Mouse (Mus musculus): Measurements from ENCODE around the gene Tagln2. TPM values are rescaled to one million over a fixed set of nuclear protein-coding genes. Genes with fewer than 3 reads are reported as not detected.
A peak's percentile ranks its signal among the peaks of the same experiment; 100 is the strongest.

Gene Tagln2
- polyA plus RNA-seq, 1 experiment from 2014 or later, result 233 TPM

- no peak for ATAC-seq (ENCODE audit: insufficient number of reproducible peaks, low FRiP score, low TSS enrichment, low read depth)
- H3K36me3 ChIP-seq, result no peaks in the 10 kb centered on the region
- no peak overlapping the region for H3K27ac ChIP-seq
- peaks cover 3% of the 10 kb centered on the region; the same call in 1 of the 2 replicates for H3K27me3 ChIP-seq
- H3K9ac ChIP-seq, result no peak overlapping the region
- H3K4me2 ChIP-seq, result no peak overlapping the region
- H3K4me1 ChIP-seq, result peaks cover 8% of the 10 kb centered on the region
- WGBS, result 26% methylated on average over 6 of the region's 6 CpGs
- H3K9me3 ChIP-seq, result no peaks in the 10 kb centered on the region
- H3K4me3 ChIP-seq, result no peak overlapping the region
Measured at GRCm38 (mm10) chr1:172539827-172540226, 40.0 kb downstream of the Tagln2 start.

DNA sequence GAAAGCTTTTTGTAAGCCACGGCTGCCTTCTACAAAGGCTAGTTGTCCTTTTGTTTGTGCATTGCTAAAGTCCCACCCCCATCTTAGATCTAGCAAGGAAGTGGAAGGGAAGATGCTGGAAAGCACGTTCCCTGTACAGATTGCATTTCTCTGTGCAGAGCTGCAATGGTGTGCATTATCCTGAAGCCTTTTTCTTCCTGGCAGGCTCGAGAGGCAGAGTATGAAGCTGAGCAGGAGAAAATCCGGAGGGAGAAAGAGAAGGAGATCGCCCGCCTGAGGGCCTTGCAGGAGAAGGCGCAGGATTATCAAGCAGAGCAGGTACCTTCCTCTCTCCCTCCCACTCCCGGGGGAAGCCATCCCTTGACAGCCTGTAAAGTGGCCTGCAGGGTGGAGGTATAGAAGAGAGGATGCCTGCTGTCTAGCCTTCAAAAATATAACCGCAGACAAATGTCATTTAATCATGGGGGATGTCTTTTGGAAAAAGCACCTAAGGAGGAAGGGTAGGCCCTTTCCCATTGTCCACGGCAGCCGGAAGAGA lies 40.5 kb downstream of the Tagln2 start:
- WGBS, result 46% methylated on average over 11 of the region's 11 CpGs
- Histone ChIP-seq H3K4me3 (no peak overlapping the region), H3K9ac (no peak overlapping the region), H3K4me2 (no peak overlapping the region), H3K9me3 (no peaks in the 10 kb centered on the region), H3K36me3 (no peaks in the 10 kb centered on the region), H3K27me3 (peaks cover 3% of the 10 kb centered on the region; the same call in 1 of the 2 replicates), H3K27ac (no peak overlapping the region), H3K4me1 (peaks cover 8% of the 10 kb centered on the region)
- ATAC-seq (ENCODE audit: insufficient number of reproducible peaks, low FRiP score, low TSS enrichment, low read depth), result no peak

DNA sequence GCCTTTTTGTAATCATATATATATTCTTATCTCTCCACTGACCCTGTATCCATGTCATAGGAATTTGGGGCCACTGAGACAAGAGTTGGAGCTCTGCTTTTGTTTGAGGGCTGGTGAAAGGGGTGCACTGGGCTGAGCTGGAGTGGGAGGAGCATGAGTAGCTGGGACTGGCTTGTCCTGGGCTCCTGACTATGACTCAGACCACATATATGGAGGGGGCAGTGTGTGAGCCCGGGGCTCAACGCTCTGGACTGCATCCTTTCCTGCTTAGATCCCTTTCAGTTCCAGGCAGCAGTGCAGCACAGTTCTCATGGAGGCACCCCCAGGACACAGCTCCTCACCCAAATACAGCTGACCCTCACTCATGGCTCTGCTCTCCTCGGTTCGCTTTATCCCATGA lies 46.2 kb downstream of the Tagln2 start:
- Histone ChIP-seq H3K36me3 (no peaks in the 10 kb centered on the region), H3K27me3 (no peaks in the 10 kb centered on the region; the same call in 1 of the 2 replicates), H3K4me2 (no peak overlapping the region), H3K4me3 (no peak overlapping the region), H3K27ac (no peak overlapping the region), H3K4me1 (peaks cover 14% of the 10 kb centered on the region), H3K9ac (no peak overlapping the region), H3K9me3 (no peaks in the 10 kb centered on the region)
- ATAC-seq (ENCODE audit: insufficient number of reproducible peaks, low FRiP score, low TSS enrichment, low read depth), result no peak
- WGBS, result 81% methylated on average over 4 of the region's 4 CpGs

DNA sequence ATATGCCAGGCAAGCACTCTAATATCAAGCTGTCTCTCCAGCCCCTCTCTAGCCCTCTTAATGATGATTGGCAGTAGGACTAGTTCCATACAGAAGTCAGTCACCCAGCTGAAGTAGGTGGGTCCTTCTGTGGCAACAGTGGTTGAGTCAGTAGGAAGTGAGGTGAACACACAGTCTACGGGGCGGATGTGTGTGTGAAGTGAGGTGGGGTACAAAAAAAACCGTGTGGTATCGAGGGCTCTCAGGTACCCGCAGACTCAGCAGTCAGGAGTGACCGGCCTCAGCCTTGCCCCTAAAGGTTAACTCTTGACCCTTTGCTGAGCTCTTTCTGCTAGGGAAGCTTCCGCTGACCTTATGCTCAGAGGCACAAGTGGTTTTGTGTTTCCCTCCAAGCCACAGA lies 48.7 kb downstream of the Tagln2 start:
- H3K27me3 ChIP-seq, result no peaks in the 10 kb centered on the region; the same call in 1 of the 2 replicates
- no peak overlapping the region for H3K4me3 ChIP-seq
- H3K4me1 ChIP-seq, result peaks cover 21% of the 10 kb centered on the region
- ATAC-seq (ENCODE audit: insufficient number of reproducible peaks, low FRiP score, low TSS enrichment, low read depth), result no peak
- WGBS, result 48% methylated on average over 7 of the region's 7 CpGs
- H3K9ac ChIP-seq, result no peak overlapping the region
- no peaks in the 10 kb centered on the region for H3K36me3 ChIP-seq
- no peak overlapping the region for H3K27ac ChIP-seq
- no peaks in the 10 kb centered on the region for H3K9me3 ChIP-seq
- no peak overlapping the region for H3K4me2 ChIP-seq

- Histone ChIP-seq H3K9me3 (no peaks in the 10 kb centered on the region), H3K27ac (no peak overlapping the region), H3K36me3 (no peaks in the 10 kb centered on the region), H3K4me1 (peaks cover 23% of the 10 kb centered on the region), H3K4me2 (no peak overlapping the region), H3K4me3 (no peak overlapping the region), H3K9ac (no peak overlapping the region), H3K27me3 (no peaks in the 10 kb centered on the region; the same call in 1 of the 2 replicates)
- 12% methylated on average over 2 of the region's 2 CpGs for WGBS
- ATAC-seq (ENCODE audit: insufficient number of reproducible peaks, low FRiP score, low TSS enrichment, low read depth), result no peak
Measured at GRCm38 (mm10) chr1:172549314-172549713, 49.5 kb downstream of the Tagln2 start.

DNA sequence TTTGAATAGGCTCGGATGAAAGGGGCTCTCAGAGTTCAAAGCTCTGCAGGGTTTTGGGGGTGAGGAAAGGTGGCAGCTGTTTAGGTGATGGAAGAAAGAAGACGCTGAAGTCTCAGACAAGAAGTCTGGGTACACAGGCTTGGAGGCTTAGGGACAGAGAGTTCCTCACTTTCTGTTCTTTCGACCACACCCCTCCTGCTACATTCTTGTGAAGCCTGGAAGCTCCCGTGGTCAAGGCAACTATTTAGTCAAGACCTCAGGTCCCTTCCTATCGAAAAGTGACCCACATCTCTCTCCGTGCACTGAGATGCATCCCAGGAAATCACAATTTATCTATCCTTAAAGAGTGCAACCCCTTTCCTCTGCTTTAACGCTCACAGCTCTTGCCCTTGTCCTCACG lies 49.9 kb downstream of the Tagln2 start:
- peak overlapping the region; percentile 37 for H3K4me3 ChIP-seq
- 4% methylated on average over 8 of the region's 8 CpGs for WGBS
- H3K4me1 ChIP-seq, result peaks cover 23% of the 10 kb centered on the region
- no peak for ATAC-seq (ENCODE audit: insufficient number of reproducible peaks, low FRiP score, low TSS enrichment, low read depth)
- peak overlapping the region; percentile 44 for H3K4me2 ChIP-seq
- H3K36me3 ChIP-seq, result no peaks in the 10 kb centered on the region
- no peaks in the 10 kb centered on the region; the same call in 1 of the 2 replicates for H3K27me3 ChIP-seq
- H3K9ac ChIP-seq, result no peak overlapping the region
- H3K27ac ChIP-seq, result no peak overlapping the region
- H3K9me3 ChIP-seq, result no peaks in the 10 kb centered on the region

DNA sequence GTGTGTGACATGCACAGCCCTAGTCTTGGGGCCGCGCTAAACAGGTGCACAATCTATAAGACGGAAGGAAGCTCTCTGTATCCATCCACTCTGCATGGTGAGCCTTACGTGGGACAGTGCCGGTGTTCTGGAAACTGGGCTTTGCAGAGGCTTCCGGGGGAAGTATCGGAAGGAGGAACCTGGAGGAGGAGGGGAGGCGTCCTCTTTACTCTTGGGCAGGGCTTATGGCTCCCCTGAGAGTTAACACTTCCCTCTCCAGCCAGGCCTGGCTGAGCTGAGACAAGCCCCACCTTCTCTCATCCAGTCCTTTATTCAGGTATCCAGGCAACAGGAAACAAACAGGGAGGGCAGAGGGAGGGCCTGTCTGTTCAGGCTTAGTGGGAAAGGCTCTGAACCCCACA lies 50.7 kb downstream of the Tagln2 start:
- H3K9ac ChIP-seq, result no peak overlapping the region
- H3K4me1 ChIP-seq, result peaks cover 23% of the 10 kb centered on the region
- H3K4me3 ChIP-seq, result peak overlapping the region; percentile 37
- peak overlapping the region; percentile 44 for H3K4me2 ChIP-seq
- H3K9me3 ChIP-seq, result no peaks in the 10 kb centered on the region
- peak overlapping the region; percentile 38; the same call in 1 of the 2 replicates for H3K27ac ChIP-seq
- WGBS, result under 1% methylated on average over 8 of the region's 8 CpGs
- peak; percentile 46 for ATAC-seq (ENCODE audit: insufficient number of reproducible peaks, low FRiP score, low TSS enrichment, low read depth)
- H3K36me3 ChIP-seq, result no peaks in the 10 kb centered on the region
- no peaks in the 10 kb centered on the region; the same call in 1 of the 2 replicates for H3K27me3 ChIP-seq

- Histone ChIP-seq H3K27ac (no peak overlapping the region), H3K36me3 (no peaks in the 10 kb centered on the region), H3K4me3 (peak overlapping the region; percentile 37), H3K9me3 (no peaks in the 10 kb centered on the region), H3K4me1 (peaks cover 23% of the 10 kb centered on the region), H3K9ac (no peak overlapping the region), H3K4me2 (0 out of 2 replicates have a peak overlapping the region, but pooled peaks have one; percentile 44), H3K27me3 (no peaks in the 10 kb centered on the region; the same call in 1 of the 2 replicates)
- ATAC-seq (ENCODE audit: insufficient number of reproducible peaks, low FRiP score, low TSS enrichment, low read depth), result 0 out of 2 replicates have a peak, but pooled peaks have one; percentile 6
- 37% methylated on average over 7 of the region's 7 CpGs for WGBS
Measured at GRCm38 (mm10) chr1:172551009-172551408, 51.2 kb downstream of the Tagln2 start.

DNA sequence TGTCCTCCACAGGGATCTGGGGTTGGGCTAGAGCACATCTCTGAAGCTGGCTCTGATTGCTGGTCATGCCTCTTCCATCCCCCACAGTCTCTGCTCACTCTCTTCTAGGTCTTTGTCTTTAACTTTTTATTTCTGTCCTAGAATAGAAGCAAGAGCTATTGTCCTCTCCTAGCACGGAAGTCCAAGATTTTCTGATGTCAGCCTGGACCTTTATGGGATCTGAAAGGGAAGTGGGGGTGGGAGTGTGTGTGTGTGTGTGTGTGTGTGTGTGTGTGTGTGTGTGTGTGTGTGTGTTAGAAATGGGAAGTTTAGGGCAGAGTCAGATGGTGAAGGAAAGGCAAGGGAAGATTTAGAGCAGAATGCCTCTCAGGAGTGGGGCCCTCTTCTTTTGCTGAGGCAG lies 52.8 kb downstream of the Tagln2 start:
- 50% methylated on average over 1 of the region's 1 CpGs for WGBS
- no peak overlapping the region for H3K9ac ChIP-seq
- H3K36me3 ChIP-seq, result no peaks in the 10 kb centered on the region
- H3K4me2 ChIP-seq, result no peak overlapping the region
- H3K4me1 ChIP-seq, result peaks cover 23% of the 10 kb centered on the region
- H3K27ac ChIP-seq, result no peak overlapping the region
- H3K4me3 ChIP-seq, result no peak overlapping the region
- H3K9me3 ChIP-seq, result no peaks in the 10 kb centered on the region
- no peaks in the 10 kb centered on the region; the same call in 1 of the 2 replicates for H3K27me3 ChIP-seq
- ATAC-seq (ENCODE audit: insufficient number of reproducible peaks, low FRiP score, low TSS enrichment, low read depth), result no peak

GRCm38 (mm10) chr1:172555638-172556037 lies 55.8 kb downstream of the Tagln2 start, which contains the start of gene Vsig8:
TSS of gene Vsig8 (plus strand) at chr1:172555938.
- H3K27me3 ChIP-seq, result peaks cover 9% of the 10 kb centered on the region
- H3K4me1 ChIP-seq, result peaks cover 19% of the 10 kb centered on the region
- H3K9me3 ChIP-seq, result no peaks in the 10 kb centered on the region
- H3K27ac ChIP-seq, result no peak within 1 kb of the TSS
- ATAC-seq (ENCODE audit: insufficient number of reproducible peaks, low FRiP score, low TSS enrichment, low read depth), result no peak
- H3K4me3 ChIP-seq, result no peak within 1 kb of the TSS
- no peak within 1 kb of the TSS for H3K4me2 ChIP-seq
- H3K9ac ChIP-seq, result no peak within 1 kb of the TSS
- 69% methylated on average over 11 of the region's 11 CpGs for WGBS
- no peaks in the 10 kb centered on the region for H3K36me3 ChIP-seq
